Mouse (Mus musculus) lung, postnatal 0 days (tissue): Measurements from ENCODE around the gene Rp9.
A peak's percentile ranks its signal among the peaks of the same experiment; 100 is the strongest.

Experiments
- CTCF ChIP-seq: IDR thresholded peaks from 2 replicates; pipeline ENCODE4 v1.5.1; 2016; ENCODE audit warnings: antibody characterized with exemption, mild to moderate bottlenecking
- EP300 ChIP-seq: IDR thresholded peaks from 2 replicates; pipeline ENCODE4 v1.6.1; 2016; ENCODE audit warnings: antibody characterized with exemption, mild to moderate bottlenecking, control low read depth

- TF ChIP-seq CTCF (peak; percentile 24; the same call in 1 of the 2 replicates), EP300 (no peak)
These were observed 80.5 kb downstream of the Rp9 start, which contains the start of gene Anln for GRCm38 (mm10) chr9:22389021-22389476.
